Mouse (Mus musculus): ENCODE data around the gene Vangl2.
"Not testable (repeated sequence)": the region's sequence is repeated elsewhere in the genome, so short reads cannot be mapped to it uniquely, and the experiment has no call there.

Gene Vangl2

GRCm38 (mm10) chr1:172001665-172002064 is 26.6 kb downstream of the Vangl2 start:
- no peak for DNase-seq (ENCODE audit: low spot score)

- DNase-seq (ENCODE audit: low spot score): peak; percentile 28
Measured at GRCm38 (mm10) chr1:172000641-172001040, 27.6 kb downstream of the Vangl2 start.

GRCm38 (mm10) chr1:171998820-171999597 is 29.2 kb downstream of the Vangl2 start:
- DNase-seq (ENCODE audit: low spot score): no peak

GRCm38 (mm10) chr1:171996701-171997100 is 31.5 kb downstream of the Vangl2 start:
- DNase-seq (ENCODE audit: low spot score): no peak

GRCm38 (mm10) chr1:171994918-171995715 is 33.1 kb downstream of the Vangl2 start:
- DNase-seq (ENCODE audit: low spot score): no peak

GRCm38 (mm10) chr1:171994501-171994900 is 33.7 kb downstream of the Vangl2 start:
- no peak for DNase-seq (ENCODE audit: low spot score)

GRCm38 (mm10) chr1:171992901-171993530 is 35.2 kb downstream of the Vangl2 start:
- DNase-seq (ENCODE audit: low spot score): no peak

GRCm38 (mm10) chr1:171991883-171992282 is 36.4 kb downstream of the Vangl2 start:
- no peak for DNase-seq (ENCODE audit: low spot score)

GRCm38 (mm10) chr1:171984121-171984520 is 44.1 kb downstream of the Vangl2 start:
- no peak for DNase-seq (ENCODE audit: low spot score)

GRCm38 (mm10) chr1:171983372-171984001 is 44.8 kb downstream of the Vangl2 start:
- DNase-seq (ENCODE audit: low spot score): no peak

GRCm38 (mm10) chr1:171982740-171983139 is 45.5 kb downstream of the Vangl2 start:
- no peak for DNase-seq (ENCODE audit: low spot score)

GRCm38 (mm10) chr1:171982170-171982569 is 46.1 kb downstream of the Vangl2 start:
- DNase-seq (ENCODE audit: low spot score): no peak

- DNase-seq (ENCODE audit: low spot score): no peak
Measured at GRCm38 (mm10) chr1:171979969-171980730, 48.1 kb downstream of the Vangl2 start.

GRCm38 (mm10) chr1:171977891-171978290 is 50.4 kb downstream of the Vangl2 start:
- DNase-seq (ENCODE audit: low spot score): no peak

- DNase-seq (ENCODE audit: low spot score): no peak
Measured at GRCm38 (mm10) chr1:171976826-171977539, 51.3 kb downstream of the Vangl2 start.

GRCm38 (mm10) chr1:171975831-171976230 is 52.4 kb downstream of the Vangl2 start:
- DNase-seq (ENCODE audit: low spot score): no peak

- no peak for DNase-seq (ENCODE audit: low spot score)
Measured at GRCm38 (mm10) chr1:171975377-171975776, 52.9 kb downstream of the Vangl2 start.

- DNase-seq (ENCODE audit: low spot score): not testable (repeated sequence)
Measured at GRCm38 (mm10) chr1:171974361-171974760, 53.9 kb downstream of the Vangl2 start.

GRCm38 (mm10) chr1:171970854-171971586 is 57.2 kb downstream of the Vangl2 start:
- DNase-seq (ENCODE audit: low spot score): no peak

GRCm38 (mm10) chr1:171969221-171969620 is 59.0 kb downstream of the Vangl2 start:
- DNase-seq (ENCODE audit: low spot score): no peak
